Mouse (Mus musculus) adrenal gland, postnatal 36 days (tissue): ENCODE measurements at regions not wholly inside any gene's neighbourhood (a gene's known extent, or its start where the extent isn't known, plus 50 kb on each side); places are given as distances from the start of the nearest gene placed in this dataset.
A peak's percentile ranks its signal among the peaks of the same experiment; 100 is the strongest.

ENCODE experiments used
- DNase-seq, 2 experiments: peaks; one replicate each; pipeline ENCODE4 v3.0.0; 2021; ENCODE audit warnings: mixed read lengths in 1 of 2

DNA sequence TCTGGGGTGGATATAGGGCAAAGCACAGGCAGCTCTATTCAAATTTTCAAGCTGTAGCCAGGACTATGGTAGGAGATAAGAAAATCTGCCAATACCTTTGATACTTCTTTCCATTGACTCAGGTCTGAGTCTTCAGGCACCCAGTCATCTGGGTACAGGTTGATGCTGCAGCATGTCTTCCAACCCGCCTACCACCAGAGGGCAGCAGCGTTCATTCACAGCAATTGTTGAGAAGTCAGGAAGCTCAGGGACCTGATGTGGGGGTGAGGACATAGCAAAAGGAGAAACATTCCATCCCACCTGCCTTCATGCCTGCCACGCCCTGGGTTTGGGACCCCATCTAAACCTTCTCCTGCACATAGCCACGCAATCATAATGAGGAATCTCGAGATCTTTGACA is 118.2 kb upstream of the Gm21876 start:
- DNase-seq, result peak; percentile 46 to 61

GRCm38 (mm10) chrX:21295460-21295859 is 120.0 kb upstream of the Gm21876 start:
- peak in 1 of 2 experiments; percentile 10 for DNase-seq

- no peak for DNase-seq
Observed at GRCm38 (mm10) chrX:21297349-21297748, 121.9 kb upstream of the Gm21876 start.

DNA sequence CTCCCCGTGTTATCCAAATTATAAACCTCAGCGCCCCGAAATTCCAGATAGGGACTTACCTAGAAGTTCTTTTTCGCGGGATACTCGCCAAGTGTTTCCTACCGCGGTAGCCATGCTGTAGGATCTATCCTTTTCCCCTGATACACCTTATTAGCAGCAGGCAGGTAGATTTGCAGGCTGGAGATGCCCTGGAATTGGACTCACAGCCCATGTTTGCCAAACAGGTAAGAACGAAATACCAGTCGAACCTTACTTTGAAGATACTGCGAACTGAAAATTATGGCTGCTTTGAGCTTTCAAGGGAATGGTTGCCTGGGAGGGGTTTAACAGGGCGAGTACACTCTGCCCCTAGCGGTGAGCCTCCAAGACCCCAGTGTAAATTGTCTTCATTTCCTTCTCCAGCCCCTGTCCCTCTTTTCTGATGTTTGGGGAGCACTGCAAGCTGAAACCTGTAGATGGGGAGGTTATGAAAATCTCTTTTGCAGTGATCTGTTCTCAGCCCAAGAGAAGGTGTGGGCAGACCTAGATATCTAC is 149.8 kb upstream of the Agtr2 start:
- DNase-seq, result no peak

DNA sequence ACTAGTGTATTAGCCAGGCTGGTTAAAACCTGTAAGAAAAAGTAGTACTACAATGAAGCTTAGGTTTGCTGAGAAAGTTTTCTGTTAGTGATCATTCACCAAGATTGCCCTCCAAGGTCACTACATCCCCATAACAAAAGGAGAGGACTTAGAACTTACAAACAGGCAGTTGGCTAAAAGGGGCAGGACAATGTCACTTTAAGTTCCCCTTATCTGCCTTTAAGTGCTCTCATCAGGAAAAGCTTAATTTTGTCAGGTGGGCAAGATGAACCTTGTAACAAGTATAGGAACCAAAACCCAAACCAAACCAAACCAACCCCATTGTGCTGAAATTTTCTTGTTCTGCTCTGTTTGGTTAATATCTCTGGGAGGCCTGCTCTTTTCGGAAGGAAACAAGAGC is 139.9 kb upstream of the Agtr2 start:
- no peak for DNase-seq

GRCm38 (mm10) chrX:21350503-21350902 is 133.8 kb upstream of the Agtr2 start:
- DNase-seq, result peak in 1 of 2 experiments; percentile 12

GRCm38 (mm10) chrX:21352350-21352749 is 132.0 kb upstream of the Agtr2 start:
- DNase-seq, result no peak

- DNase-seq, result peak; percentile 27 to 31
Observed at GRCm38 (mm10) chrX:21360771-21361667, 123.3 kb upstream of the Agtr2 start.

- DNase-seq, result no peak
Observed at GRCm38 (mm10) chrX:21385221-21385620, 99.1 kb upstream of the Agtr2 start.

DNA sequence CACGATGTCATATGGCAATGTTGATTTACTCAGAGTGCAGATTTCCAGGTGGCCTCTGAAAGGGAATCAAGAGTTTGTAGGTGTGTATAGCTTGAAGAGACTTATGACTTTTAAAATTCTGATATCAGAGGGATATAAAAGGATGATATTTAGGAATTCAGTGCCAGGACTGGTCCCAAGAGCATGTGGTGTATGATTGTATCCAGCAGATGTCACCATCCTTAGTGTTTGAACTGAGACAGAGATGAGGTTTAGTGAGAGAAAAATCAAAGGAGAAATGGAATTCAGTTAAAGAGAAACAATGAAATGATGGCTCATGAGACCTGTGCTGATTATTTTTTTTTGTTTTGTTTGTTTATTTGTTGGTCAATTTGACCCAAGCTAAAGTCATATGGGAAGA is 94.4 kb upstream of the Agtr2 start:
- no peak for DNase-seq

DNA sequence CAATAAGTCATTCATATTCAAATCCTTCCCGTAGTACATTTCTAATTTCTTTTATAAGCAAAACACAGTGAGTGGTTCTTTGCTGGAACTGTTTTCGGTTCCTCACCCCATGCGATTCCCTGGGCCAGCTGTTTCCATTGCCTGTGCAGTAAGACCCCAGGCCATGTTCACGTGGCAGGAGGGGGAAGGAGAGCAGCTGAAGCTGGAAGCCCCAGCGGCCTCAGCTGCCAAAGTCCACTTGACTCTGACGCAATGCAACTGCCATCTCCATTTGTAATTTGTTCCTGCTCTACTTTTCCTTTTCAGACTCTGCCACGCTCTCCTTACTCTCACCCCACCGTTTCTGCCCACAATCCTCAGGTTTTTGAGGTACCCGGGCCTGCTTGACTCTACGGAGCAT is 91.1 kb upstream of the Agtr2 start:
- peak; percentile 1 to 2 for DNase-seq

GRCm38 (mm10) chrX:21424797-21425196 is 59.5 kb upstream of the Agtr2 start:
- DNase-seq, result peak; percentile 1 to 2

GRCm38 (mm10) chrX:21428081-21428480 is 56.3 kb upstream of the Agtr2 start:
- peak; percentile 6 to 8 for DNase-seq

DNA sequence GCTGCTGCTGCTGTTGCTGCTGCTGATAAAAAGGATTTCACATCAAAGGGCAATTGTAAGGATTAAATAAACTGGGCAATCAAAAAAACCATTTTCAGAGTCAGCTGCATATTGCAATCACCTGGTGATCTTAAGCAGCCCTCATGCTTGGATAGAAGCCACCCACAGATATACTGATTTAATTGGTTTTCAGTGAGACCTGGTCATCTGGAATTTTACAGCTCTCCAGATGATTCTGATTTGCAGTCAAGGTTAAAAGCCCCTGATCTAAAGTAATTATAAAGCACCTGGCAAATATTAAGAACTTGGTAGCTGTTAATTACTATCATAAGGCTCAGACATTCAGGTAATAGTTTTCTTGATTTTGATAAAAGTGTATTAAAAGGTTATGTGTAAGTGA is 50.8 kb upstream of the Agtr2 start:
- DNase-seq, result no peak
